Mouse (Mus musculus) right cerebral cortex, postnatal 14 days (tissue): ENCODE results near the gene Ndufaf1.

Experiments
- DNase-seq: peaks from one replicate; pipeline ENCODE4 v3.0.0; 2022

Gene Ndufaf1

DNA sequence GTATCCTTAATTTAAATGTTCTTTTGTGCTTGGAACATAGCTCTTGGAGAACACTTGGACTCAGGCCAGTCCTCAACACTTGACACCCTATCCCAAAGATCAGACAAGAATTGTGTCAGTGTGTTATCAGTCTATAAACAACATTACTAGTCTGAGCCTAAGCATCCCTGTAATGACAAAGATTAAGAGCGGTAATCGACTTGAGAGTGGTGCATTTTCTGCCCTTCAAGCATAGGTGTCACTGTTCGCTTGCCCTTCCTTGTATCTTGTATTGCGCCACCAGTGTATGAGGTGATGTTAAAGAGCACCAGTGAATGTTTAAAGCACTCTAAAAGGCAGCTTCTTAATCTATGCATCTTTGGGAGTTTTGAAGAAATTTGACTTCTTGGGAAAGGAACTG, 55.6 kb downstream of the Ndufaf1 start:
- DNase-seq = no peak
